In the genomic region with DNA sequence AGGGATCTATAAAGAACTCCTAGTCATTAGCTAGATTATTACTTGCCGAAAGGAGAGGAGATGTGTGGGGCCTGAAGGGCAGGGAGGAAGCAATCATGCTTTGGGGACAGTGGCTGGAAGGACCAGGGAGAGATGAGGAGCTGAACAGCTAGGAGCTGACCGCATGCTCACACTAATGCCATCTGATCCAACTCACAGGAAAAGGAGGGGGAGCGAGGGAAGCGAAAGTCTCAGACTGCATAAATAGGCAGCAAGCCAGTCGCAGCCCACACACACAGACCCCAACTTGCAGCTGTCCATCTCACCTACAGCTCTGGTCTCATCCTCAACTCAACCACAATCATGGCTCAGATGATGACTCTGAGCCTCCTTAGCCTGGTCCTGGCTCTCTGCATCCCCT, we compare ENCODE assay signal across 13 mouse cellular contexts. TPM values are rescaled to one million over a fixed set of nuclear protein-coding genes. Genes with fewer than 3 reads are reported as not detected.
DNase-seq lines count a peak whose midpoint lies in the region; ATAC-seq and TF ChIP-seq lines count a peak whose summit lies in the region.
"Not testable (repeated sequence)": the region's sequence is repeated elsewhere in the genome, so short reads cannot be mapped to it uniquely, and the experiment has no call there.
"Had no signal": no experiment of that assay in that cellular context is flagged by ENCODE, and none has a peak within 500 bp of the region (broad histone marks: within the 10 kb centered on the region; RNA-seq: fewer than 3 reads in every experiment).

A gene (plus strand): TSS at position 301 of the 400 bp plus-strand sequence.

- H3K4me1 ChIP-seq in intestine, embryonic 15.5 days (replicated peaks), result not testable (repeated sequence)

- not testable (repeated sequence) for DNase-seq in gastrocnemius, adult 2 months; heart, postnatal 10 days; layer of hippocampus, adult 18-20 months (ENCODE audit: low spot score in 2 of 2); layer of hippocampus, postnatal 36 days; left cerebral cortex, postnatal 14 days (ENCODE audit: low spot score in 2 of 2); thymus, postnatal 0 days (ENCODE audit: low spot score)

- not testable (repeated sequence) for H3K4me2 ChIP-seq in intestine, embryonic 15.5 days (replicated peaks)

- H3K27ac ChIP-seq in gastrocnemius, adult 2 months; intestine, embryonic 15.5 days: not testable (repeated sequence)

- intact Hi-C loops in gastrocnemius, adult 2 months (cut with DNase I); heart, postnatal 10 days (cut with DNase I); left cerebral cortex, postnatal 14 days (cut with DNase I): not testable (repeated sequence)

- H3K4me3 ChIP-seq in gastrocnemius, adult 2 months; intestine, embryonic 15.5 days (replicated peaks): not testable (repeated sequence)

- H3K27me3 ChIP-seq in intestine, embryonic 15.5 days (replicated peaks), result not testable (repeated sequence)

- not testable (repeated sequence) for H3K9me3 ChIP-seq in intestine, embryonic 15.5 days

- ATAC-seq in intestine, embryonic 15.5 days, result not testable (repeated sequence)

- no CpG with 5 or more reads among the region's 5 CpGs for WGBS in intestine, embryonic 15.5 days

- not testable (repeated sequence) for H3K36me3 ChIP-seq in intestine, embryonic 15.5 days

- not testable (repeated sequence) for H3K9ac ChIP-seq in intestine, embryonic 15.5 days

- TF ChIP-seq CTCF in gastrocnemius, adult 2 months (IDR thresholded peaks at IDR 0.05), result not testable (repeated sequence)

RNA-seq across cellular contexts. Expression of the gene that starts here (rescaled TPM):
- 10 to 100 TPM; 10.7 to 11.2 TPM for total RNA-seq in gastrocnemius, adult 2 months (2021)
- total RNA-seq in heart, postnatal 10 days (2021), result 10 to 100 TPM; 11.9 to 12.6 TPM
- 13.7 TPM in 1 of 2 replicates, not detected in the other for polyA plus RNA-seq in intestine, embryonic 15.5 days (2015; fragmentation: Nextera tagmentation; extraction: Ambion mirVana)
- 10 to 100 TPM; 15.7 to 15.8 TPM for total RNA-seq in layer of hippocampus, adult 18-20 months (2021)
- 10 to 100 TPM; 13.5 to 15.8 TPM for total RNA-seq in layer of hippocampus, postnatal 36 days (2021)
- total RNA-seq in left cerebral cortex, postnatal 14 days (2021), result 10 to 100 TPM; 23.3 to 29.3 TPM
- 9.7 and 13.6 TPM in 2 replicates for polyA plus RNA-seq in thymus, postnatal 0 days (2015; fragmentation: Nextera tagmentation; extraction: Ambion mirVana)
- total RNA-seq: ES-E14 had no signal
- polyA plus RNA-seq: adrenal gland, adult 2 months; forebrain, embryonic 11.5 days; forebrain, embryonic 15.5 days; heart, embryonic 13.5 days; hindbrain, embryonic 15.5 days had no signal
